Mouse (Mus musculus): ENCODE measurements around the gene Ctdspl.

DNA sequence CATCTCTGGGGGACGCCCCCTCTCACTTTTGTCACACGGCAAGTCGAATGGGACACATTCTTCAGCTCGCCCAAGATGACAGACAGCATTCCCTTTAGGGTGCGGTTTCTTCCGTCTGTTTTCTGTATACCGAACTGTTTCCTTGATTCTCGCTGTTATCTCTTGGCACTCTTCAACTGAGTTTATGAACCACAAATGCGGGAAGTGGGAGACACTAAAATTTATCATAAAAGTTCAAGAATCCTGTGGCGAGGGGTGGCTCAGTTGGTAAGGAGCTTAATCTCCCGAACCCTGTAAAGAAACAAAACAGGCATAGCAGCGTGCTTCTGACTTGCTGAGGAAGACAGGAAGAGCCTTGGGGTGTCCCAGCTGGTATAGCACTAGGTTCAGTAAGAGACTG is 18.1 kb downstream of the Ctdspl start:
- TF ChIP-seq POLR2A (IDR thresholded peaks at IDR 0.05; ENCODE audit: borderline replicate concordance, control insufficient read depth, low read depth, low read length) (no peak), CTCF (IDR thresholded peaks at IDR 0.05; ENCODE audit: control insufficient read depth, insufficient read depth, low read length) (no peak)
